Mouse (Mus musculus) adrenal gland (tissue): Measurements from ENCODE around the gene Fam124b.

Experiments used
- intact Hi-C: fragments of 180-260 bp; cut with DNase I; formaldehyde crosslinking; loops from one replicate; pipeline ENCODE4 v1.15.1; 2025
- long read RNA-seq, 2 experiments: library from polyadenylated mRNA; unstranded; transcript quantifications; one replicate each; pipeline ENCODE4 v2.0.0; 2020; ENCODE audit warnings: borderline replicate concordance in 1 of 2; ENCODE audit not compliant: insufficient replicate concordance in 1 of 2

Fam124b gene
- long read RNA-seq, experiment 1, result 0 reads
- long read RNA-seq, experiment 2, result 0 reads

GRCm38 (mm10) chr1:80218268-80218667 lies at the start of gene Fam124b:
Gene Fam124b, minus strand, starts transcription at chr1:80218473.
- intact Hi-C loops, result no loop called here

- intact Hi-C loops, result no loop called here
Observed at GRCm38 (mm10) chr1:80260443-80260842, 42.2 kb upstream of the Fam124b start.

- intact Hi-C loops, result no loop called here
Observed at GRCm38 (mm10) chr1:80258632-80259031, 40.4 kb upstream of the Fam124b start.

- intact Hi-C loops, result no loop called here
Observed at GRCm38 (mm10) chr1:80253309-80253708, 35.0 kb upstream of the Fam124b start.

GRCm38 (mm10) chr1:80250247-80250646 lies 32.0 kb upstream of the Fam124b start:
- intact Hi-C loops, result no loop called here

GRCm38 (mm10) chr1:80247131-80247530 lies 28.9 kb upstream of the Fam124b start:
- intact Hi-C loops, result no loop called here

GRCm38 (mm10) chr1:80244123-80244522 lies 25.9 kb upstream of the Fam124b start:
- intact Hi-C loops, result no loop called here

- intact Hi-C loops, result no loop called here
Observed at GRCm38 (mm10) chr1:80241579-80241978, 23.3 kb upstream of the Fam124b start.

- intact Hi-C loops, result no loop called here
Observed at GRCm38 (mm10) chr1:80240017-80240660, 21.9 kb upstream of the Fam124b start.

GRCm38 (mm10) chr1:80239481-80239880 lies 21.2 kb upstream of the Fam124b start:
- intact Hi-C loops, result no loop called here

- intact Hi-C loops, result no loop called here
Observed at GRCm38 (mm10) chr1:80236951-80237702, 18.9 kb upstream of the Fam124b start.

GRCm38 (mm10) chr1:80236126-80236525 lies 17.9 kb upstream of the Fam124b start:
- intact Hi-C loops, result no loop called here

GRCm38 (mm10) chr1:80230612-80231011 lies 12.3 kb upstream of the Fam124b start:
- intact Hi-C loops, result no loop called here

- intact Hi-C loops, result no loop called here
Observed at GRCm38 (mm10) chr1:80224839-80225412, 6.7 kb upstream of the Fam124b start.

- intact Hi-C loops, result no loop called here
Observed at GRCm38 (mm10) chr1:80221151-80221550, 2.9 kb upstream of the Fam124b start.

GRCm38 (mm10) chr1:80213826-80214225 lies 4.4 kb downstream of the Fam124b start:
- intact Hi-C loops, result no loop called here

- intact Hi-C loops, result no loop called here
Observed at GRCm38 (mm10) chr1:80213146-80213545, 5.1 kb downstream of the Fam124b start.

GRCm38 (mm10) chr1:80202314-80202713 lies 16.0 kb downstream of the Fam124b start:
- intact Hi-C loops, result no loop called here

- intact Hi-C loops, result no loop called here
Observed at GRCm38 (mm10) chr1:80192837-80193236, 25.4 kb downstream of the Fam124b start.

- intact Hi-C loops, result loop anchor here (2.0 to 10.0 kb wide), 5 partner anchors 193 to 1106 kb away; no protein-coding TSS in a partner anchor
Observed at GRCm38 (mm10) chr1:80181414-80181805, 36.9 kb downstream of the Fam124b start.

- intact Hi-C loops, result loop anchor here (2.0 to 10.0 kb wide), 5 partner anchors 194 to 1106 kb away; no protein-coding TSS in a partner anchor
Observed at GRCm38 (mm10) chr1:80180767-80181413, 37.4 kb downstream of the Fam124b start.

- intact Hi-C loops, result loop anchor here (2.0 to 10.0 kb wide), 5 partner anchors 195 to 1107 kb away; no protein-coding TSS in a partner anchor
Observed at GRCm38 (mm10) chr1:80180128-80180527, 38.1 kb downstream of the Fam124b start.
